Mouse (Mus musculus) megakaryocyte, embryonic 14.5 days (primary cell): ENCODE measurements around the gene Aldh1a3.

ENCODE experiments used
- FLI1 ChIP-seq: IDR thresholded peaks from 2 replicates; pipeline ENCODE4 v1.6.1; 2012; ENCODE audit warnings: low read length, inconsistent platforms, mixed read lengths
- GATA1 ChIP-seq: IDR thresholded peaks from 3 replicates; pipeline ENCODE4 v1.6.1; 2012; ENCODE audit warnings: mixed read lengths, low read length, inconsistent platforms, borderline replicate concordance

DNA sequence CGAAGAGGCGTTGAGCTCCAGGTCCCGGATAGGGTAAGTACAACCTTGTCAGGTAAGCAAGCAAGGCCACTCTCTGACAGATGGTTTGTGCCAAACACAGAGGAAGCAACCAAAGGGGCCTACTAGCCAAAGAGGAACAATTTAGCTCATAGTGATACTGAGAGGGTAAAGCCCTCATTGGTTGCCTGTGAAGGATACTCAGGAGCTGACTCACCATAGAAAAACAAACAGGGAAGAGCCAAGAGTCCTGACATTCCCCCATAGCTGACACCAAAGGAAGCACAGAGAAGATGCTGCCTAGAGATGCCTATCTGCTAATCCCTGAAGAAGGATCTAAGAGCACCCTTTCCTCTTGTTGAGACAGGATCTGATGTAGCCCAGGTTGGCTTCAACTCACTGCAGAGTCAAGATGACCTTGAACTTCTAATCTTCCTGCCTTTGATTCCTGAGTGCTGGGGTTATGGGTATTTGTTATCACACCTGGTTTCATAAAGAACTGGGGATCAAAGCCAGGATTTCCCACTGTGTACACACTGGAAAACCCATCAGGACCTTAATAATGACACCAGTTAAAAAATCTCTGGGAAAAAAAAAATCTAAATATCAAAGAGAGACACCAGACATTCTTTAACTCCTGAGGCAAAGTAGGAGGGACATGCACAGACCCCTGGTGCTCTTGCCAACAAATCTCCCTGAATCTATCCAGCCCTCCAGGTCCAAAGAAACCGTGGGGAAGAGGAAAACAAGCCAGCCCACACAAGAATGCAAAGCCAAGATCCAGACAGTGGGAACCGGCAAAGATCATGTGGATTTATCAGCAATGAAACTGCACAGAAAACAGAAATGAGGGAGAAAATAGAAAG lies 58.0 kb downstream of the Aldh1a3 start:
- no peak for TF ChIP-seq GATA1
- TF ChIP-seq FLI1, result no peak
